ENCODE assay signal across 18 mouse cellular contexts in genomic region chr4:32579850-32580249, GRCm38 (mm10). TPM values are rescaled to one million over a fixed set of nuclear protein-coding genes. Genes with fewer than 3 reads are reported as not detected.
DNase-seq lines count a peak whose midpoint lies in the region; ATAC-seq lines count a peak whose summit lies in the region.
"Had no signal": no experiment of that assay in that cellular context is flagged by ENCODE, and none has a peak within 500 bp of the region (broad histone marks: within the 10 kb centered on the region; RNA-seq: fewer than 3 reads in every experiment).

No protein-coding gene starts in this region.

- peak; percentile 50 for ATAC-seq in common myeloid progenitor, adult 5-6 weeks (replicated peaks; ENCODE audit: low read depth, poor library complexity, severe bottlenecking)
- peak; percentile 53 for ATAC-seq in megakaryocyte, adult 5-6 weeks (ENCODE audit: poor library complexity, severe bottlenecking)
- ATAC-seq: forebrain, embryonic 13.5 days; forebrain, embryonic 15.5 days; forebrain, postnatal 0 days had no signal

- DNase-seq in adrenal gland, postnatal 14 days, result peak; percentile 5
- no peak for DNase-seq in adrenal gland, postnatal 4 days (ENCODE audit: low spot score in 2 of 2)
- no peak for DNase-seq in cerebellum, adult 9-10 months
- DNase-seq in heart, adult 18-20 months, result no peak
- DNase-seq in spleen, adult 12 weeks (ENCODE audit: low spot score), result no peak
- DNase-seq: adrenal gland, adult 2 months; adrenal gland, postnatal 25 days; cerebellum, adult 11-12 months; cerebellum, adult 2 months; cerebellum, adult 9-11 months; cerebellum, postnatal 14 days; cerebellum, postnatal 36 days; forebrain, postnatal 0 days had no signal

RNA-seq across cellular contexts. Expression of gene Gja10, which starts 22.7 kb away (rescaled TPM):
- not detected in 2 replicates for total RNA-seq in adrenal gland, postnatal 14 days (2021)
- under 1 TPM in 1 of 2 experiments, not detected in 1; 0.23 TPM for total RNA-seq in adrenal gland, postnatal 4 days (2021)
- not detected in 2 replicates for total RNA-seq in common myeloid progenitor, adult 5-6 weeks (2017)
- not detected in 2 replicates for total RNA-seq in megakaryocyte, adult 5-6 weeks (2015)
- total RNA-seq in megakaryocyte, adult 5-6 weeks (2017), result not detected in 2 replicates
- not detected for total RNA-seq in heart, adult 18-20 months (2021)
- total RNA-seq: adrenal gland, adult 2 months; adrenal gland, postnatal 25 days; MEL had no signal

RNA-seq across cellular contexts. Expression of gene Casp8ap2, which starts 35.4 kb away (rescaled TPM):
- 9.9 and 13.2 TPM in 2 replicates for total RNA-seq in adrenal gland, postnatal 14 days (2021)
- 10 to 100 TPM; 14.8 to 15.5 TPM for total RNA-seq in adrenal gland, postnatal 4 days (2021)
- total RNA-seq in common myeloid progenitor, adult 5-6 weeks (2017), result 65.9 and 70.4 TPM in 2 replicates
- 30.0 and 33.3 TPM in 2 replicates for total RNA-seq in megakaryocyte, adult 5-6 weeks (2015)
- 36.5 and 46.9 TPM in 2 replicates for total RNA-seq in megakaryocyte, adult 5-6 weeks (2017)
- total RNA-seq in heart, adult 18-20 months (2021), result 1 to 10 TPM; 4.7 to 6.5 TPM
